Mouse (Mus musculus) heart, postnatal 14 days (tissue): ENCODE results near the gene Ttc30b. TPM values are rescaled to one million over a fixed set of nuclear protein-coding genes. Genes with fewer than 3 reads are reported as not detected.
"Not testable (repeated sequence)": the region's sequence is repeated elsewhere in the genome, so short reads cannot be mapped to it uniquely, and the experiment has no call there.

Source experiments
- DNase-seq, 2 experiments: peaks; one replicate each; pipeline ENCODE4 v3.0.0; 2021 to 2022
- intact Hi-C: fragments of 180-260 bp; cut with DNase I; formaldehyde crosslinking; loops from one replicate; pipeline ENCODE4 v1.15.1; 2025
- long read RNA-seq, 2 experiments: library from polyadenylated mRNA; stranded (forward); transcript quantifications; one replicate each; pipeline ENCODE4 v2.0.0; 2021
- total RNA-seq, 2 experiments: library from RNA; stranded (reverse); gene quantifications; 2 replicates each; pipeline ENCODE4 v1.2.3; 2021

Ttc30b gene
- 10 to 100 TPM; 11.0 to 13.7 TPM for total RNA-seq
- long read RNA-seq, experiment 1, transcript Ttc30b-201 (1 exons, 2,737 nt) = major isoform, 18 of 18 reads
- long read RNA-seq, experiment 1, partial matches to known transcripts = 0 of 18 reads
- long read RNA-seq, experiment 1, other reads (novel, unspliced or antisense) = 0 of 18 reads
- long read RNA-seq, experiment 2, transcript Ttc30b-201 (1 exons, 2,737 nt) = major isoform, 26 of 26 reads
- long read RNA-seq, experiment 2, partial matches to known transcripts = 0 of 26 reads
- long read RNA-seq, experiment 2, other reads (novel, unspliced or antisense) = 0 of 26 reads

GRCm38 (mm10) chr2:75938117-75939063, at the start of gene Ttc30b:
Gene Ttc30b, minus strand, starts transcription at chr2:75938585.
- intact Hi-C loops = no loop called here
- DNase-seq = peak; percentile 74 to 87

- no peak for DNase-seq
- intact Hi-C loops = no loop called here
Observed at GRCm38 (mm10) chr2:75987739-75988138, 49.4 kb upstream of the Ttc30b start.

GRCm38 (mm10) chr2:75985124-75985523, 46.7 kb upstream of the Ttc30b start:
- intact Hi-C loops = loop anchor here (2.0 kb wide), 1 partner anchor 84 kb away; no protein-coding TSS in a partner anchor
- peak; percentile 41 to 56 for DNase-seq

GRCm38 (mm10) chr2:75983847-75984246, 45.5 kb upstream of the Ttc30b start:
- DNase-seq = no peak
- intact Hi-C loops = loop anchor here (2.0 kb wide), 1 partner anchor 85 kb away; no protein-coding TSS in a partner anchor

GRCm38 (mm10) chr2:75983091-75983490, 44.7 kb upstream of the Ttc30b start:
- intact Hi-C loops = no loop called here

GRCm38 (mm10) chr2:75982626-75983025, 44.2 kb upstream of the Ttc30b start:
- intact Hi-C loops = no loop called here
- no peak for DNase-seq

More at GRCm38 (mm10) chr2:75983091-75983490, 44.7 kb upstream of the Ttc30b start:
- no peak for DNase-seq

- DNase-seq = peak; percentile 66 to 81
- intact Hi-C loops = not testable (repeated sequence)
Observed at GRCm38 (mm10) chr2:75981440-75982081, 43.2 kb upstream of the Ttc30b start, which contains the start of gene Ttc30a1. Gene Ttc30a1, minus strand, starts transcription at chr2:75981967.

- DNase-seq, intact Hi-C loops: not testable (repeated sequence)
Observed at GRCm38 (mm10) chr2:75980933-75981439, 42.6 kb upstream of the Ttc30b start.

- DNase-seq = peak; percentile 31 to 63
- intact Hi-C loops = not testable (repeated sequence)
Observed at GRCm38 (mm10) chr2:75977752-75978368, 39.5 kb upstream of the Ttc30b start, which contains the start of gene Ttc30a2. Gene Ttc30a2, minus strand, starts transcription at chr2:75978170.

GRCm38 (mm10) chr2:75976070-75976469, 37.7 kb upstream of the Ttc30b start:
- intact Hi-C loops, DNase-seq: not testable (repeated sequence)

GRCm38 (mm10) chr2:75974131-75974530, 35.7 kb upstream of the Ttc30b start:
- DNase-seq = no peak
- intact Hi-C loops = no loop called here

GRCm38 (mm10) chr2:75964972-75965371, 26.6 kb upstream of the Ttc30b start:
- intact Hi-C loops = loop anchor here (1.0 to 5.0 kb wide), 5 partner anchors 38 to 363 kb away; partner anchors contain the start of gene Nfe2l2
- DNase-seq = peak; percentile 50 to 74

GRCm38 (mm10) chr2:75964512-75964911, 26.1 kb upstream of the Ttc30b start:
- intact Hi-C loops = loop anchor here (5.0 kb wide), 3 partner anchors 37 to 362 kb away; partner anchors contain the start of gene Nfe2l2
- DNase-seq = peak; percentile 67 to 80

- DNase-seq = no peak
- intact Hi-C loops = loop anchor here (5.0 kb wide), 3 partner anchors 37 to 362 kb away; partner anchors contain the start of gene Nfe2l2
Observed at GRCm38 (mm10) chr2:75964051-75964450, 25.7 kb upstream of the Ttc30b start.

- intact Hi-C loops = loop anchor here (5.0 kb wide), 3 partner anchors 36 to 361 kb away; partner anchors contain the start of gene Nfe2l2
- DNase-seq = no peak
Observed at GRCm38 (mm10) chr2:75963211-75963840, 24.9 kb upstream of the Ttc30b start.

- intact Hi-C loops = loop anchor here (5.0 kb wide), 3 partner anchors 33 to 358 kb away; partner anchors contain the start of gene Nfe2l2
- DNase-seq = peak; percentile 26 to 37
Observed at GRCm38 (mm10) chr2:75960366-75961330, 22.3 kb upstream of the Ttc30b start.

GRCm38 (mm10) chr2:75959850-75960365, 21.5 kb upstream of the Ttc30b start:
- intact Hi-C loops = loop anchor here (5.0 kb wide), 3 partner anchors 33 to 358 kb away; partner anchors contain the start of gene Nfe2l2
- DNase-seq = peak in 1 of 2 experiments; percentile 40
